ENCODE assay signal across 15 mouse cellular contexts in the genomic region with DNA sequence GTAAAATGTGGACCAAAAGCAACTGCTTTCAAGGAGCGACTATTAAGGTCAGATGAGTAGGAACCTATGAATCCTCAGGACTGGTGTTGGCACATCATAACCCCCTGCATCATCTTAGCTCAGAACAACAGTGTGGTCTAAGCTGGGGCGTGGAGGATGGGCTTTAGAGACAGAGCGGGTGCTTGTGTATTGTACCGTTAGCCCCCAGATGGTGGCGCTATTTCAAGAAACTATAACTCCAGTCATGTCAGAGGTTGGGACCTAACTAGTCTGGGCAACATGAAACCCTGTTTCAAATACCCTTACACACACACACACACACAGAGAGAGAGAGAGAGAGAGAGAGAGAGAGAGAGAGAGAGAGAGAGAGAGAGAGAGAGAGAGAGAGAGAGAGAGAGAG. TPM values are rescaled to one million over a fixed set of nuclear protein-coding genes. Genes with fewer than 3 reads are reported as not detected.
DNase-seq lines count a peak whose midpoint lies in the region; ATAC-seq and TF ChIP-seq lines count a peak whose summit lies in the region.
"Had no signal": no experiment of that assay in that cellular context is flagged by ENCODE, and none has a peak within 500 bp of the region (broad histone marks: within the 10 kb centered on the region; RNA-seq: fewer than 3 reads in every experiment).

No protein-coding gene starts in this region.

- ATAC-seq in liver, embryonic 12.5 days, result no peak
- no peak for ATAC-seq in Patski
- ATAC-seq in megakaryocyte-erythroid progenitor cell, adult 5-6 weeks (replicated peaks; ENCODE audit: low FRiP score, low TSS enrichment, poor library complexity, severe bottlenecking), result peak; percentile 36; the same call in 1 of the 2 replicates
- ATAC-seq: intestine, embryonic 16.5 days had no signal

- TF ChIP-seq POLR2A in liver, adult 2 months (IDR thresholded peaks at IDR 0.05; ENCODE audit: extremely low read depth, insufficient read depth, low read length), result no peak

- H3K4me3 ChIP-seq in liver, adult 2 months (ENCODE audit: insufficient read depth, low read depth, low read length), result no peak overlapping the region
- no peak overlapping the region for H3K4me3 ChIP-seq in liver, embryonic 12.5 days

- H3K36me3 ChIP-seq in liver, adult 2 months (ENCODE audit: control insufficient read depth, insufficient read depth, low read length), result no peaks in the 10 kb centered on the region
- no peaks in the 10 kb centered on the region for H3K36me3 ChIP-seq in liver, embryonic 12.5 days

- no peak overlapping the region for H3K9ac ChIP-seq in liver, adult 2 months (ENCODE audit: low read depth, low read length)
- no peak overlapping the region for H3K9ac ChIP-seq in liver, embryonic 12.5 days

- no peaks in the 10 kb centered on the region for H3K9me3 ChIP-seq in liver, embryonic 12.5 days (replicated peaks)

- no peak overlapping the region for H3K27ac ChIP-seq in liver, adult 2 months (replicated peaks; ENCODE audit: insufficient read depth, low read depth, low read length)
- no peak overlapping the region for H3K27ac ChIP-seq in liver, embryonic 12.5 days
- H3K27ac ChIP-seq: macrophage had no signal

- in situ Hi-C loops in Patski (cut with MboI; ENCODE audit: low pct_unique_long_range_greater_than_20kb), result no loop called here

- no peak overlapping the region for H3K4me2 ChIP-seq in liver, embryonic 12.5 days

- WGBS in liver, adult 2 months, result 28% methylated on average over 5 of the region's 5 CpGs
- WGBS in liver, embryonic 12.5 days (ENCODE audit: insufficient replicate concordance), result 25% methylated on average over 5 of the region's 5 CpGs

- no peaks in the 10 kb centered on the region for H3K27me3 ChIP-seq in liver, adult 2 months (ENCODE audit: control insufficient read depth, insufficient read depth, low read length)
- H3K27me3 ChIP-seq in liver, embryonic 12.5 days (replicated peaks), result peaks cover 20% of the 10 kb centered on the region
- no peaks in the 10 kb centered on the region for H3K27me3 ChIP-seq in Patski

- CTCF ChIA-PET in Patski (lab: Charles Lee), result interaction anchor here (1.1 kb wide), 1 partner anchor 14 kb away, joined by 3 read pairs; no protein-coding TSS in a partner anchor

- TF ChIP-seq CTCF in liver, adult 2 months (IDR thresholded peaks at IDR 0.05; ENCODE audit: low read depth, low read length), result peak; percentile 10; the same call in 1 of the 2 replicates
- peak; percentile 10 for TF ChIP-seq CTCF in Patski (IDR thresholded peaks at IDR 0.05)

- no peaks in the 10 kb centered on the region for H3K79me2 ChIP-seq in liver, adult 2 months (ENCODE audit: control insufficient read depth, insufficient read depth, low read length)

- DNase-seq in adrenal gland, postnatal 14 days, result peak; percentile 27
- no peak for DNase-seq in adrenal gland, postnatal 25 days
- no peak for DNase-seq in liver, adult 2 months (ENCODE audit: extremely low read depth, low read depth, low spot score)
- no peak for DNase-seq in Patski (ENCODE audit: low read depth, low spot score)
- DNase-seq in heart, adult 18-20 months, result no peak
- DNase-seq in c-Kit-positive CD71-positive TER-119-positive erythroid progenitor cells, embryonic 14.5 days (ENCODE audit: low spot score), result no peak
- DNase-seq: cerebellum, postnatal 36 days; gastrocnemius, postnatal 10 days; layer of hippocampus, adult 9-11 months had no signal

- no peaks in the 10 kb centered on the region for H3K4me1 ChIP-seq in liver, adult 2 months (ENCODE audit: control insufficient read depth, insufficient read depth, low read length)
- H3K4me1 ChIP-seq in liver, embryonic 12.5 days, result peaks cover 47% of the 10 kb centered on the region

- POLR2A ChIA-PET in Patski (lab: Charles Lee), result no interaction called here

RNA-seq across cellular contexts. Expression of a gene that starts 18.5 kb away (rescaled TPM):
- not detected in 2 replicates for total RNA-seq in adrenal gland, postnatal 14 days (2021)
- not detected in 2 replicates for total RNA-seq in adrenal gland, postnatal 25 days (2021)
- not detected in 2 replicates for total RNA-seq in liver, adult 2 months (2014; rRNA removed)
- polyA plus RNA-seq in liver, adult 2 months (2012; rRNA removed), result not detected in 2 replicates
- polyA plus RNA-seq in liver, embryonic 12.5 days (2016; fragmentation: Nextera tagmentation; extraction: Ambion mirVana), result not detected in 2 replicates
- 0.03 TPM for polyA plus RNA-seq in Patski (2021)
- not detected in 2 replicates for total RNA-seq in megakaryocyte-erythroid progenitor cell, adult 5-6 weeks (2014; fragmentation: Nextera tagmentation)
- not detected in 2 replicates for total RNA-seq in megakaryocyte-erythroid progenitor cell, adult 5-6 weeks (2017)
- not detected for total RNA-seq in heart, adult 18-20 months (2021)
- total RNA-seq: gastrocnemius, postnatal 10 days had no signal
- polyA plus RNA-seq: heart, postnatal 0 days; intestine, embryonic 16.5 days; limb, embryonic 11.5 days; macrophage had no signal

RNA-seq across cellular contexts. Expression of a gene that starts 38.3 kb away (rescaled TPM):
- total RNA-seq in adrenal gland, postnatal 14 days (2021), result 0.98 and 2.2 TPM in 2 replicates
- total RNA-seq in adrenal gland, postnatal 25 days (2021), result 0.85 and 0.90 TPM in 2 replicates
- 0.87 and 1.1 TPM in 2 replicates for total RNA-seq in liver, adult 2 months (2014; rRNA removed)
- polyA plus RNA-seq in liver, adult 2 months (2012; rRNA removed), result 20.9 and 22.5 TPM in 2 replicates
- 1.7 and 3.1 TPM in 2 replicates for polyA plus RNA-seq in liver, embryonic 12.5 days (2016; fragmentation: Nextera tagmentation; extraction: Ambion mirVana)
- 77.5 TPM for polyA plus RNA-seq in Patski (2021)
- total RNA-seq in megakaryocyte-erythroid progenitor cell, adult 5-6 weeks (2014; fragmentation: Nextera tagmentation), result not detected in 2 replicates
- total RNA-seq in megakaryocyte-erythroid progenitor cell, adult 5-6 weeks (2017), result not detected in 2 replicates
- total RNA-seq in heart, adult 18-20 months (2021), result 1 to 10 TPM; 2.0 to 2.2 TPM
- polyA plus RNA-seq: macrophage had no signal
